Mouse (Mus musculus) forebrain, embryonic 14.5 days (tissue): ENCODE results near the gene Svs2. TPM values are rescaled to one million over a fixed set of nuclear protein-coding genes. Genes with fewer than 3 reads are reported as not detected.

Experiments
- polyA plus RNA-seq: library from polyadenylated mRNA; unstranded; fragments of >200 nt; fragmentation: Nextera tagmentation; extraction: Ambion mirVana; gene quantifications from 2 replicates; pipeline ENCODE4 v1.2.1, GENCODE M21; 2014

Gene Svs2
- polyA plus RNA-seq, 1 experiment from 2014 or later = not detected

Other genes starting within 250 kb of the Svs2 start
- 305 and 380 TPM in 2 replicates for gene Ywhab, start 243.5 kb downstream of the Svs2 start, polyA plus RNA-seq
- gene Pabpc1l, start 213.0 kb downstream of the Svs2 start, polyA plus RNA-seq = 2.1 and 2.6 TPM in 2 replicates
- gene Stk4, start 168.1 kb downstream of the Svs2 start, polyA plus RNA-seq = 36.2 and 39.5 TPM in 2 replicates
- 53.1 and 60.3 TPM in 2 replicates for gene Tomm34, start 167.3 kb downstream of the Svs2 start, polyA plus RNA-seq
- gene Kcns1, start 67.4 kb downstream of the Svs2 start, polyA plus RNA-seq = 0.27 and 0.77 TPM in 2 replicates
- gene Wfdc5, start 55.7 kb downstream of the Svs2 start, polyA plus RNA-seq = not detected in 2 replicates
- gene Wfdc12, start 47.9 kb downstream of the Svs2 start, polyA plus RNA-seq = not detected in 2 replicates
- not detected in 2 replicates for gene Wfdc15a, start 38.3 kb downstream of the Svs2 start, polyA plus RNA-seq
- gene Wfdc15b, start 16.8 kb downstream of the Svs2 start, polyA plus RNA-seq = not detected in 2 replicates
- not detected in 2 replicates for gene Svs3b, start 18.2 kb upstream of the Svs2 start, polyA plus RNA-seq
- not detected in 2 replicates for gene Svs4, start 40.0 kb upstream of the Svs2 start, polyA plus RNA-seq
- not detected in 2 replicates for gene Svs3a, start 50.8 kb upstream of the Svs2 start, polyA plus RNA-seq
- not detected in 2 replicates for gene Svs6, start 78.3 kb upstream of the Svs2 start, polyA plus RNA-seq
- not detected in 2 replicates for gene Svs5, start 94.3 kb upstream of the Svs2 start, polyA plus RNA-seq
- not detected in 2 replicates for gene Slpi, start 150.6 kb upstream of the Svs2 start, polyA plus RNA-seq
- 0.06 TPM in 1 of 2 replicates, not detected in the other for gene Rbpjl, start 164.7 kb upstream of the Svs2 start, polyA plus RNA-seq
- gene Matn4, start 166.7 kb upstream of the Svs2 start, polyA plus RNA-seq = 0.08 and 0.10 TPM in 2 replicates
- 3.9 and 4.2 TPM in 2 replicates for gene Sdc4, start 205.4 kb upstream of the Svs2 start, polyA plus RNA-seq
- gene Sys1, start 218.5 kb upstream of the Svs2 start, polyA plus RNA-seq = 76.3 and 86.6 TPM in 2 replicates
- 6.2 and 8.9 TPM in 2 replicates for gene Gm20458, start 222.5 kb upstream of the Svs2 start, polyA plus RNA-seq
- gene Trp53tg5, start 235.3 kb upstream of the Svs2 start, polyA plus RNA-seq = not detected in 2 replicates
- gene Dbndd2, start 247.6 kb upstream of the Svs2 start, polyA plus RNA-seq = 3.5 and 4.9 TPM in 2 replicates